Mouse (Mus musculus): ENCODE data around the gene Ccdc142.

The Ccdc142 gene

DNA sequence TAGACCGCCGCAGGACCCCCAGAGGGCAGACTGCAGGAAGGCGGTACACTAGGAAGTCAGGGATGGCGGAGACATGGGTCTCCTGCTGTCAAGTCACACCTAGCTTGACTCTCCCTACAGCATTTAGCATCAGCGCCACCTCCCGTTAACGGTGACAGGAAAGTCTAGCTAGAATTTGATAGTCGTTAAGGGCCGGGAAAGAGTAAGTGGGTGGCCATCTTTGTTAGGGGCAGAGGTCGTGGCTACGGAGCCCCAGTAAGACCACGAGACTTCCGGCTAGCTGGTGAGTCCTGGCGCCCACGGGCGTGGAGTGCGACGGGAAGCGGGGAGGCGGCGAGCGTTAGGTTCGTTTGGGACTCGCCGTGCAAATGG lies at the start of gene Ccdc142, which contains the start of gene Gm42688:
Ccdc142 (plus strand) TSS at position 286 of the 372 bp plus-strand sequence.
Gm42688 (plus strand) TSS at position 302 of the 372 bp plus-strand sequence.
- peak; percentile 87 for DNase-seq (ENCODE audit: low spot score)

DNA sequence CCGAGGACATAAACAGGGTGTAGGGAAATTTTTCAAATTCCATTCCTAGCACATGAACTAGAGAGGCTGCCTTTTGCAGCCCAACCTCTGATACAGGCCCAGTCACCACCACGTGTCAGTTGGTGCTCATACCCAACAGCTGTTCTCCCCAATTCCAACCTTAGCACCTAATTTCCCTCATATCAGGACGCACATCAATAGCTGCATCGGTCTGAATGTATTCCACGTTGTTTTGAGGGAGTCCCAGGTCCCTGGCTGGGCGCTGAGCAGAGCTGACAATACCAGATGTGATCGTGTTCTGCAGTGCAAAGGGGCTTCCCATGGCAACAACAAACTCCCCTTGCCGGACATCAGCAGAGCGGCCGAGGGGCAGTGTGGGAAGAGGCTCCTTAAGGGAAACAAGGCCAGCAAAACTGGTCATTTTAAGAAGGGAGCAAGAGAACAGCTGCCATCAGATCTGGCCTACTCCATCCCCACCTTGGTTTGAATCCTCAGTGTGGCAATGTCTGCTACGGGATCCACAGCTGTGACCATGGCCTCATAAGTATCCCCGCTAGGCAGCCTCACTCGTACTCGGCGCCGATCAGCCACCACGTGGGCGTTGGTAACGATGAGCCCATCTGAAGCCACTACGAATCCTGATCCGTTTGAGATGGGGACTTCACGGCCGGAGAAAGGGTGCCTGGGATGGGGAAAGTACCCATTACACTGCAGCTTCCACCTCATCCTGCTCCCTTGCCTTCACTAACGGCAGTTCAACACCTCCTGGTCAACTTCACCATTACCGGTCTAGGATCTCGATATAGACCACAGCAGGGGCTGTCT lies 48.1 kb upstream of the Ccdc142 start:
- no peak for DNase-seq (ENCODE audit: low spot score)

DNA sequence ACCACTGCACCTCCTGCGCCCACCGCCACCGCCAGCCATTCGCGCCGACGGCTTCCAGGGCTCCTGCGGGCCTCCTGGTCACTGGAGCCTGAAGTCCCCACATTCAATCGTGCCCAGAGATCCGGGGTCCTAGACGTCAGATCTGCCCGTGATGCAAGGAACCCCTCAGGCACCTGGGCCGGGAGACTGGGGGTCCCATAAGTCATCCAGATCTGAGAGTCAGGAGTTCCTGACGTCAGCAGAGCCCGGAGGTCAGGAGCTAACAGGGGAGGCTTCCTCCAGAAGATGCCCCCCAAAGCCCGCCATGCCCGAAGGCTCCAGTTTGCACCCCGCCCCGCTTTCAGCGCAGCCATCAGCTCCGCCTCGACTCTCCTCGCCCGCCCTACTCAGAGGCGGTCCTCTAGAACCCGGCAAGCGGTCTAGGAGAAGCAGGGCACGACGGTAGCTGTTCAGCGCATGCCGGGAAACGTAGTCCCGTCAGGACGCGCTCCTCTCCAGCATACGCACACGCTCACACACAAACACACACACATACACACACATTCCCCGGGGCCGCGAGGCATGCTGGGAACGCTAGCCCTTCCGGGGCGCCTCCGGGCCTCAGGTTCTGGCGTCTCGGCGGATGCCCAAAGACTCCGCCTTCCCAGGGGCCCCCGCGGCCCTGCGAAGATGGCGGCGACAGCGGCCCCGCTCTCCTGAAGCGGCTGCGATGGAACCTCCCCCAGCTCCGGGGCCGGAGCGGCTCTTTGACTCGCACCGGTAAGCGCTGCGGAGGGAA lies 47.1 kb upstream of the Ccdc142 start, which contains the start of gene Aup1:
Aup1 (plus strand) TSS at position 448 of the 778 bp plus-strand sequence.
- peak; percentile 97 for DNase-seq (ENCODE audit: low spot score)

DNA sequence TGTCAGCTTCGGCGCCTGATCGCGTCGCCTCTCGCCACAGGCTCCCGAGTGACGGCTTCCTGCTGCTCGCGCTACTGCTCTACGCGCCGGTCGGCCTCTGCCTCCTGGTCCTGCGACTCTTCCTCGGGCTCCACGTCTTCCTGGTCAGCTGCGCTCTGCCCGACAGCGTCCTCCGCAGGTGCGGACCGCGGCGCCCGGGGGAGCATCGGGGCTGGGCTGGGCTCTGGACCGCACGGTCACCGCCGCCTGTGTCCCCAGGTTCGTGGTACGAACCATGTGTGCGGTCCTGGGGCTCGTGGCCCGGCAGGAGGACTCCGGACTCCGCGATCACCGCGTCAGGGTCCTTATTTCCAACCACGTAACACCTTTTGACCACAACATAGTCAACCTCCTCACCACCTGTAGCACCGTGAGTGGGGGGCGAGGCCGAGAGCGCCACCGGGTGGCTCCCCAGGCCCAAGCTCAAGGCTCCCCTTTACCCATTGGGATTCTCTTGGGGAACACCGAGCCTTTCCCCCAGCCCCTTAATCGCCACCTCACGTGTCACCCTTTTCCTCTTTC lies 46.5 kb upstream of the Ccdc142 start, which contains the start of gene Htra2:
Htra2 (minus strand) TSS at position 403 of the 561 bp plus-strand sequence.
- no peak for DNase-seq (ENCODE audit: low spot score)

DNA sequence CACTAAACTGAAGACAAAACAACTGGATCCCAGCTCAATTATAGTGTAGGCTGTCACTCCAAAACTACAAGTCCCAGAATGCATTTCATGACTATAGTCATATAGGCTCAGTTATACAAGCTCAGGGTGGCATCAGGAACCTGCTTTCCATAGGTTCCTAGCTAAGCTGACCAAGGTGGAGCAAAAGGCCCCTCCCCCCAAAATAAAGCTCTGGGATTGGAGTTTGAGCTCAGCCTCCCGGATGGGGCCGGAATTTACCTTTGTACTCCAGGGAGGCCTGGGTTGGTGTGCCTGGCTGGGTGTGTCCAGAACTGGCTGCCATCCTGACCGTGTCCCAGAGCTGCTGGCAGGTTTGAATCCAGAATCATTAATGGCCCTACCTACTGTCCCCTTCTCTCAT lies 43.6 kb upstream of the Ccdc142 start, which contains the start of gene Dqx1:
Dqx1 (plus strand) TSS at position 55 of the 400 bp plus-strand sequence.
- no peak for DNase-seq (ENCODE audit: low spot score)

DNA sequence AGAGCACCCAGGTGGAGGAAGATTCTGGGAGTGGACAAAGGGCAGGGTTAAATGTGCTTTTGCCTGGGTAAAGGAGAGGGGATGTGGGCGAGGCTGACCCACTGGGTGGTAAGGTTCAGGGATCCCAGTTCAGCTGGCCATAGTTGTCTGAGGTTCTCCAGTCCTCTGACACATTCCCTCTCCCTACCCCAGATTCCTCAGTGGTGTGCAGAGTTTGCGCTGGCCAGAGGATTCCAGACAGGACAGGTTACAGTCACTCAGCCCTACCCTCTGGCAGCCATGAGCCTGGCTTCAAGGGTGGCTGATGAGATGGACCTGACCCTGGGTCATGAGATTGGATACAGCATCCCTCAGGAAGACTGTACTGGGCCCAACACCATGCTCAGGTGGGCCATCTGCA lies 42.7 kb upstream of the Ccdc142 start:
- no peak for DNase-seq (ENCODE audit: low spot score)

DNA sequence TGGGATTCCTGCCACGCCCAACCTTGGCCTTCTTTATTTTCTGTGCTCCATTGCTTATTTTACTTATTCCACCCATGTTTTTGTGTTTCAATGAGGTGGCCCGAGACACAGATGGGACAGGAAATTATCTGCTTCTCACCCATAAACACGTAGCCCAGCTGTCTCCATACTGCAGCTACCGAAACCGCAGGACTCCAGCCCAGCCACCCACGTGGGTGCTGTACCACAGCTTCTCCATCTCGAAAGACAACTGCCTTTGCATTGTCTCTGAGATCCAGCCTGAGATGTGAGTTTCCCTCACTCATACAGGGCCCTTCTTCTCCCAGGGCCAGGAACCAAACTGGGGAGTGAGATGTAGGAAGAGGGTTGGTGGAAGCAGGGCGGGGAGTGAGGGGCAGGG lies 35.4 kb upstream of the Ccdc142 start:
- no peak for DNase-seq (ENCODE audit: low spot score)

DNA sequence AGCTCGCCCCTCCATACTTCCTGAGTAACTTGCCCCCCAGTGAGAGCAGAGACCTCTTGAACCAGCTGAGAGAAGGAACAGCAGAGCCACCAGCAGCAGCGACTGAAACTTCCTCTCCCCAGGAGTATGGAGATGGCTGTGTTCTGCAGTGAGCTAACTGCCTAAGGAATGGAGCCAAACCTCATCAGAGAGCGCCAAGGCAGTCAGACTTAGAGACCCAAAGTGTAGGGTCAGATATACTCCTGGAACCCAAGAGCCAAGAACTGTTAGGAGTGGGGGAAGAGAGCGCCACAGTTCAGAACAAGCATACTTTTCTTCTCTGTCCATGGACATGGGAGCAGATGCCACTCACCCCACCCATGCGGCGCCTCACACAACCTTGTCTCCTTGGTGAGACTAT lies 35.0 kb upstream of the Ccdc142 start:
- no peak for DNase-seq (ENCODE audit: low spot score)

DNA sequence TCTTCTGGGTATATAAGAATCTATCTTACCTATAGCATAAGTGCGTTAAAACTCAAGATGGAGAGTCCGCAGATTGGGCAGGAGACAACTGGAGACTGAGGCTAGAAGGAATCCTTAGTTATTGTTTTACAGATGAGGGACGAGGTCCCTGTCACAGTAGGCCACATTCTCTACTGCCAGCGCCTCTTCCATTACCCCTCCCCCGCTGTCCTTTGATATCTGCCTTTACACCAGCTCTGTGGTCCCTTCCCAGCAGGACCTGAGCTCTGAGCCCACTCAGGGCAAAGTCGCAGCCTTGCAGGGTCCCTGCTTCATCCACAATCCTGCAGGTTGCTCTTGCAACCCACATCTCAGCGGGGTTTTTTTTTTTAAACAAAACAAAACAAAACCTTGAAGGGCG lies 33.2 kb upstream of the Ccdc142 start:
- no peak for DNase-seq (ENCODE audit: low spot score)

DNA sequence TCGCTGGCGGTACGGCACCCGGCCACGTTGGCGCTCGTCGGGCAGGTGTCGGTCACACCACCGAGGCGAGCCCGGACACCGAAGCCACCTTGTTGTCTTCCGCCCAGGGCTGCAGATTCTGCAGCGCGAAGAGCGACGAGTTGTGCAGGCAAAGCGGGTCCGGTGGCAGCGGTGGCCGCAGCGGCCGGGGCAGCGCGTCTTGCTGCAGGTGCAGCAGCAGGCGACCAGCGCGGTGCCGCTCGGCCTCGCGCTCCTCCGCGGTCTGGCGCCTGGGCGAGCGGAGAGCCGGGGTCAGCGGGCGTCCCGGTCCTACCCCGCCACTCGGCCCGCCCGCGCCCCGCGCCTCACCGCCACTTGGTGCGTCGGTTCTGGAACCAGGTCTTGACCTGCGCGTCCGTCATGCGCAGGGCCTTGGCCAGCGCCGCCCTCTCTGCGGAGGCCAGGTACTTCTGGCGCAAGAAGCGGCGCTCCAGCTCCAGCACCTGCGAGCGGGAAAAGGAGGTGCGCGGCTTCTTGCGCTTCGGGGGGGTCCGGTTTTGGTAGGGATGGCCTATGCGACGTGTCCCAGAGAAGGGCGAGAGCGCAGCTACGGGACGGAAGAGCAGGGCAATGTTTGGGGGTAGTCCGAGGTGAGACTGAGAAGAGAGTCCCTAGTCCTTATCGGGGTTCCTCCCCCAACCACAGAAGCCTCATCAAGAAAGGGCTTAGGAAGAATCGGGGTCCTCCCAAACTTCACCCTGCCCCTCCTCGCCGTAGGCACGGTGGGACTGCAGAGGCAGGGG lies 32.5 kb upstream of the Ccdc142 start:
- DNase-seq (ENCODE audit: low spot score) = no peak

DNA sequence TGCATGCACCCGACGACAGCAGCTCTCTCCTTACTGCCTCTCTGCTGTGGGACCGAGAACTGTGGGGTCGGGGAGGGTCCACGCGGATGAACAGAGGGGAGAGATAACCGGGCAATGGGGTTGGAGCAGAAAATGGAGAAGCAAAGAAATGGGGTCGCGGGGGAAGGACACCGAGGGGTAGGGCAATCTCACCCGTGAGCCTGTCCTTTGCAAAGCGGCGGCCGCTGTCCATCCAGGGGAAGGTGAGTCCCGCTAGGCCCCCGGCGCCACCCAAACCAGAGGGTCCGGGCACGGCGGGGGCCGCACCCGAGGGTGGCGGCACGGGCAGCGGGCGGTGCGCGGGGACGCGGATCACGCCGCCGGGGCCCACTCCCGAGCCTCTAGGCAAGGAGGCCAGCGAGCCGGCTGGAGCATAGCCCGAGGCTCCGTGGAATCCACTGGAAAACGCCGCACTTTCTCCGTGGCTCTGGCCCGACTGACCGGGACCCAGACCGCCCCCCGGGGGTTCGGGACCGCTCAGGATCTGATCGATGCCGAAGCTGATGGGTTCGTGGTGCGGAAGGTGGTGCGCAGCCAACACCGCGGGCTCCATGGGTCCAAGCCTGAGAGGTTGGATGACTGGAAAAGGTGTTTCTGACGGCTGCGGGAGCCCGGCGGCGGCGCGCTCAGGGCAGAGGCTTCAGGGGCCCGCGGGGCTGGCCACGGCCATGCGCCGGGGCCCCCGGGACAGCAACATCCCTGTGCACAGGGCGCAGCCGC lies 31.7 kb upstream of the Ccdc142 start:
- no peak for DNase-seq (ENCODE audit: low spot score)

DNA sequence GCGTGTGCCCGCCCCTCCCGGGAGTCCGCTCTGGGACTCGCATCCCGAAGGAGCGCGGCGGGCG lies 31.3 kb upstream of the Ccdc142 start, which contains the start of gene Tlx2:
Tlx2 (minus strand) TSS at position 47 of the 64 bp plus-strand sequence.
- no peak for DNase-seq (ENCODE audit: low spot score)

DNA sequence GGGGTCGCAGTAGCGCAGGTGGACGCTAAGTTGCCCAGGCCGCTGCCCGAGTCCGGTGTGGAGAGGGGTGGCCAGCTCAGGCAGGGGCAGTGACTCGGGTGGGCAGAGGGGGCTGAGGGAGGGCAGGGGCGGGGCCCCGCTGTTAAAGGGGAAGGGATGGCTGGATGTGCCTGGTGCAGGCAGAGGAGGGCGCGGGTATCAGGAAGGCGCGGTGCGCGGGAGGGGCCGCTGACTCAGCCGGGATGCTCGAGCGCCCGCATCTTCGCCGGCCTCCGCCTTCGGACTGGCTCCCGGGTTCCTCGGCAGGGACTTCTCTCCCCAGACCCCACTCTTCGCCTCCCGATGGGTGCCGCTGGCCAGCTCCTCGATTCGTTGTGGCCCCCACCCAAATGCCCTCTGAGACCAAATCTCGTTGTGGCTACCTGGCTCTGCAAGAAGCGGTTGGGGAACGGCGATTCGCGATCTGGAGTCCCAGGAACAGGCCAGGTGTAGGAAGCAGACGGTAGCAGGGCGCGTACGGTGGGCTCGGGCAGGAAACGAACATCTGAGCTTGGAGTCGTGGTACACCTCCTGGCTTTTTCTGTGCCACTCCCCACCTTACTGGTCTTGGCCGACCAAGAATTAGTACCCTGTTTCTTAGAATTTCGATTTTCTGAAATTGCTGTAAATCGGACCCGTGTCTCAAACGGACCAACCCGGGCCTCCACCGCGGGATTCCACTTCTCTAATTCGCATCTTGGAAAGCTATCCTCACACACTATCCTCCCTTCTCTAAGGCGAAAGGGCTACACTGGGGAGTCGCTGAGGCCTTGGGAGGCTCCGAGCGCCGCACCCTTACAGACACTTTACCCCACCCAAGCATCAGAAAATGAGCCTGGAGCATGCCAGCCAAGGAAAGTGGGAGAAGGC lies 30.8 kb upstream of the Ccdc142 start:
- DNase-seq (ENCODE audit: low spot score) = no peak

DNA sequence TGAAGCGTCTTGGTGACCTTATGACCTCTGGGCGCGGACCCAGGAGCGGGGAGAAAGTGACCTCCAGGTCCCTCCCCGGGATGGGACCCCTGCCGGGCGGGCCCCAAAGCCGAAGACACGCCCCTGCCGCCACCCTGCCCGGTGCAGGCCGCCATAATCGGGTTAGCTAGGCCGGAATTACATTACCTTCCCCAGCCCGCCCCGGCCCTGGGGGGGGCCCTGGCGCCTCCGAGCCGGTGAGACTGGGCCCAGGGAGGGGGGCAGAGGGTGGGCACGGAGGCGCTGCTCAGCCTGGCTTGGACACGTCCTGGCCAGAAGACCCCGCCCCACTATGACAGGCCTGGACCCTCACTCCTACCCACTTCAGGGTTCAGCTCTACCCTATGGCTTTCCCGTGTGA lies 30.2 kb upstream of the Ccdc142 start:
- DNase-seq (ENCODE audit: low spot score) = no peak

DNA sequence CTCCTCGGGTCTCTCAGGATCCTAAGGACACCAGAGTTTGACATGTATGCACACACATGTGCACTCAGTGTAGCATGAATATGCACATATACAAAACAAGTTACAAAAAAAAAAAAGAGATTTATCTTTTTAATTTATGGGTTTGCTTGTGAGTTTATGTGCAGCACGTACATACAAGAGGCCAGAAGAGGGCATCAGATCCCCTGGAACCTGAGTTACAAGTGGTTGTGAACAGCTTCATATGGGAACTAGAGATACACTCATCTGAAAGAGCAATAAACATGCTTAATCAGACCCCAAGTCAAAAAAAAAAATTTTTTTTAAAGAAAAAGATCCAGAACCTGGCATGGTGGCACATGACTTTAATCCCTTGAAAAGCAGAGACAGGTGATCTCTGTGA lies 26.4 kb upstream of the Ccdc142 start:
- no peak for DNase-seq (ENCODE audit: low spot score)

DNA sequence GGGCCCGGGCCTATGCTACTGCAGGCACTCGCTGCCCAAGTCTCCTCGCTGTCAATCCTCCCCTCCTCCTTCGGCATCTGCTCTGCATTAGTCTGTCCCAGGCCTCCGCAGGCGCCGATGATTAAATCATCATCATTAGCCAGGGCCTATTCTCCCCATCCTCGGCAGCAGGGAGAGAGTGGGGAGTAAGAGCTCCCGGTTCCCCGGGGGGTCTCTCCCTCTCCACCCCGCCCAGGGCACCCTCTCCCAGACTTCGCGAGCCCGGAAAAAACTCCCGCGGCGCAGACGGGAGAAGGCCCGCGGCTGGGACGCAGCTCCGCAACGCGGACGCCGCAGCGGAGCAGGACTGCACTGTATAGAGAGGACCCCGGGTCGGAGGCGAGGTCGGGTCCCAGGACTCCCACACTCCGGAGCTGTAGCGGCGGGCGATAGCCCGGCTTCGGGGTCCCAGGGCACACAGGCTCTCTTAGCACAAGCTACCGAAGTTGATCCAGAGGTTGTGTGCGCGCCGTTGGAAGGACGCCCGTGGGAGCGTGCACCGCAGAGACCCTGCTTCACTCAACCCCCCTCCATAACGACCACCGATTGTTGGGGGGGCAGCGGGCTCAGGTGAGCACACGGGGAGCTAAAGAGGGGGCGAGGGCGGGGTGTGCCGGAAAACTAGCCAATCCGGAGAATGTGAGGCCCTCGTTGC lies 23.6 kb upstream of the Ccdc142 start, which contains the start of gene Pcgf1:
Pcgf1 (plus strand) TSS at position 240 of the 694 bp plus-strand sequence.
- no peak for DNase-seq (ENCODE audit: low spot score)

DNA sequence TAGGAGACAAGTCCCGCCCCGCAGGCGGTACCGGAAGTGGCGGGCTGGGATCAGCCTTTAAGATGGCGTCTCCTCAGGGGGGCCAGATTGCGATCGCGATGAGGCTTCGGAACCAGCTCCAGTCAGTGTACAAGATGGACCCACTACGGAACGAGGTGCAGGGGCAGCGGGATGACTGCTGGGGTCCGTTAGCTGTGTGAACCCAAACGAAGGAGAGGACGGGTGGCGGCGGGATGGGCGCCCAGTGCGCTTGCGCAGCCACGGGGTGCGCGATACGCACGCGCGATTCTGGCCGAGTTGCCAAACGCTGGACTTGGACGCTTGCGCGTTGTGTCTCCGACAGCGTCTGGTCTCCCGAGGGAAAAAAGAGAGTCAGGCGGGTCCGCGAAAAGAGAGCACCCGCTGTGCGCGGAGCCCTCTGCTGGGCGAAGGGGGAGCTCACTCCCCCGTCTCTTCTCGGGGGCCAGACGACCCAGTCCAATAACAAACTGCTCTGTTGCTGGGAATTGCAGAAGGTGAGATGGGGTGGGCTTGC lies 23.0 kb upstream of the Ccdc142 start:
- DNase-seq (ENCODE audit: low spot score) = peak; percentile 94

DNA sequence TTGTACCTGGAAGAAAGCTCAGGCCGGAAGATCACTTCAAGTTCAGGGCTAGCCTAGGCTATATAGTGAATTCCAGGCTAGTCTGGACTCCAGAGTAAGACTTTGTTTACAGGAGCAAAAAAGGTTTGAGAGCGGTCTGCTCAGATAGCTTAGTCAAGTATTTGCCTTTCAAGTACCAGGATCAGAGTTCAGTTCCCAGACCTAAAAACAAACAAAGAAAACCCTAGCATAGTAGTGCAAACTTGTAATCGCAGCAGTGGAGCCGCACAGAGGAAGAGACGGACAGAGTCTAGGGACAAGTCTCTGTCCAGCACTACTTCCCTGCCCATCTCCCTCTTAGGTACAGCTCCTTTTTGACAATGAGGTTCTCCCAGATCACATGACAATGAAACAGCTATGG lies 21.2 kb upstream of the Ccdc142 start:
- DNase-seq (ENCODE audit: low spot score) = no peak

DNA sequence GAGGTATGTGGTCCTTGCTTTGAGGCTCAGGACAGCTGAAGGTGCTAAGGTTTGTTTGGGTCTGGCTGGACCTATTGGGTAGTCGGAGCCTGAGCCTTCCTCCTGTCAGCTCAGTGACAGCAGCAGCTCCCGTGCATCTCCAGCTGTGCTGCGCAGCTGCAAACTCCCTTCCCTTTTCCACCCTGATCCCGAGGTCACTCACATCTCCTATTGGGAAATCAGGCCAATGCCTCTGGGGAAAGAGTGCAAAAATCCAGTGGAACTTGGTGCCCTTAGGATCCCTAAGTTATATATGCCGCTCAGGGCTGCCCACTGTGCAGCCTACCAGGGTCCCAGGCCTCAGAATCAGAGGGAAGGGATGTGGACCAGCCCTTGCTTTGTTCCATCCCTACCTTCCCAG lies 17.9 kb upstream of the Ccdc142 start:
- DNase-seq (ENCODE audit: low spot score) = no peak

DNA sequence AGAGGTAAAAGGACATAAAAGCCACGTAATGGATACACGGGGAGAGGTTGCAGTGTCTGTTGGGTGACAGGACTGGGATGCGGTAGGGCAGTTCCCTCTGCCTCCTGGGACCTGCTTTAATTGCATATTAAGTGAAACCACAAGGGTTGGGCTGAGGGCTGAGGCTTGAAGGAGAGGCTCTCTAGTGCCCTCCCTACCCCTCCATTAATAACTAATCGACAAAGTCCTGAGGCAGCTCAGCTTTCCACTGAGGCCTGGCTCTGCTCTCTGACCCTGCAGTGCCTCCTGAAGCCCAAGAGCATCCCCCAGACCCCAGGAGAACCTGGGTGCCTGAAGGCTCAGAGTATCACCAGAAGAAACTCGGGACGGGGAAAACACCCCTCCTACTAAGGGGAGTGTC lies 16.9 kb upstream of the Ccdc142 start:
- no peak for DNase-seq (ENCODE audit: low spot score)

Data from ovary, adult 18-20 months (tissue).